Mouse (Mus musculus) kidney, postnatal 25 days (tissue): ENCODE measurements around the gene Tmem268.
A peak's percentile ranks its signal among the peaks of the same experiment; 100 is the strongest.

Experiments used
- DNase-seq, 2 experiments: peaks; one replicate each; pipeline ENCODE4 v3.0.0; 2021; ENCODE audit warnings: mixed read lengths in 2 of 2

Gene Tmem268

DNA sequence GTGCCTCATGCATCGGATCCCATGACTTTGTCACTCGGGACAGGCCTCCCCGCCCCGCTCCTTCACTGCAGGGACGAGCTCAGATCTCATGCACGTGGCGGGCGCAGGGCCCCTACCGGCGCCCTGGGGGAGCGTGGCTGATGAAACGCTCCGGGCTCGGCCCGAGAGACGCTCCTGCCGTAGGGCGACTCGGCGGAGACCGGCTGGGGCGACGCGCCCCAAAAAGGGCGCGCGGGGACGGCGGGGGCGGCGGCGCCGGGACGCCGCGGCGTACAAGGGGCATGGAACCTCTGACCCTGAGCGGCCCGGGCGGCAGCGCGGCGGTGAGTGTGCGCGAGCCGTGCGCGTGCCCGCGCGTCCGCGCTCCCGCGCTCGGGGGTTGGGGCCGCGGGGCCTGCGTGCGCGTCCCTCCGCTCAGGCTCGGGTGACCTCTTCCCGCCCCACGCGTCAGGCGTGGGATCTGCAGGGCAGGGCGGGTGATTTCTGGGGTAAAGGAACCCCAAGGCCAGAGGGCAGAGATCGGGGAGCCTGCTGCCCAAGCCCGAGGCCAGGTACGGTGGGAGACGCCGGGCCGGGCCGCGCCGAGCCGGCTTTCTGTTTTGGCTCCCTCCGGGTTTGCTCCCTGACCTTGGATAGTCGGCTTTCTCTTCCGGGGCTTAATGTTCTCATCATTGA, at the start of gene Tmem268:
Gene Tmem268 (plus strand): TSS at position 375 of the 675 bp plus-strand sequence.
- DNase-seq, result peak; percentile 70 to 89

GRCm38 (mm10) chr4:63512921-63513320, 45.7 kb upstream of the Tmem268 start:
- DNase-seq, result no peak

DNA sequence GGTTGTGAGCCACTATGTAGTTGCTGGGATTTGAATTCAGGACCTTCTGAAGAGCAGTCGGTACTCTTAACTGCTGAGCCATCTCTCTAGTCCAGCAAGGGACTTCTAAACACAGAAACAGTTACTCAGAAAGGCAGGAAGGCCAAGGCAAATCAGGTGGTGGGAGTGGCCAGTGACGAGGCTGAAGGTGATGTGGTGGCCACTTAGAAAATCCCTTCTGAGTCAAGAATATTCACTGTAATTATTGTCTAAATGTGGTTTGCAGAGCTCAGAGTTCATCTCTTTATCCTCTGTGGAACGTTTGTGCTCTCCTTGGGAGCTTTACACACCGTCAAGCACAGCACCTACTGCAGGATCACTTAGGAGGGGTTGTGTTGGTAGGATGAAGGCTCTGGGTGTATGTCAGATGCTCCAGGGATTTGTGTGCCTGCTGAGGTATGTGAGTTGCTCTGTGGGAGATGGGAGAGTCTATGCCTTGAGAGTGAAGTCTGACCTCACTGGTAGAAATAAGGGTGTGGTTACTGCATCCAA, 44.1 kb upstream of the Tmem268 start:
- peak; percentile 28 to 52 for DNase-seq

GRCm38 (mm10) chr4:63515021-63515420, 43.6 kb upstream of the Tmem268 start:
- DNase-seq, result no peak

- DNase-seq, result no peak
These were observed 36.7 kb upstream of the Tmem268 start for GRCm38 (mm10) chr4:63521813-63522419.

GRCm38 (mm10) chr4:63525514-63525913, 33.1 kb upstream of the Tmem268 start:
- peak in 1 of 2 experiments; percentile 42 for DNase-seq

DNA sequence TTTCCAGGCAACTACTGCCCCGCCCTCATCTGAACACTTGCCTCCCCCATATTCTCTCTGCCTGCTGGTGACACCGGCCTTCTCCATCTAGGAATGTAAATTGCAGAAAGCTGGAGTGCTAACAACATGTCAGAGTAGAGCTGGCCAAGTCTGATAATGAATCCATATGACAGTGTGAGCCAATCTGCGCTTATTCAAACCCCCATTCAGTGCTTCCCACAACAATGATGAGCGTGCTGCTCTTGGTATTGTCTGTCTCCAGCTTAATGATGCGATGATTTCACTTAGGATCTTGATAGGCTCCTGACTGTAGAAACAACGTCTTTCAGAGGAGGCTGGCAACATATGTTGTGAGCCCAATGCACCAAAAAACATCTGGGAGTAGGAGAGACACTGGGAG, 29.6 kb upstream of the Tmem268 start:
- DNase-seq, result no peak

DNA sequence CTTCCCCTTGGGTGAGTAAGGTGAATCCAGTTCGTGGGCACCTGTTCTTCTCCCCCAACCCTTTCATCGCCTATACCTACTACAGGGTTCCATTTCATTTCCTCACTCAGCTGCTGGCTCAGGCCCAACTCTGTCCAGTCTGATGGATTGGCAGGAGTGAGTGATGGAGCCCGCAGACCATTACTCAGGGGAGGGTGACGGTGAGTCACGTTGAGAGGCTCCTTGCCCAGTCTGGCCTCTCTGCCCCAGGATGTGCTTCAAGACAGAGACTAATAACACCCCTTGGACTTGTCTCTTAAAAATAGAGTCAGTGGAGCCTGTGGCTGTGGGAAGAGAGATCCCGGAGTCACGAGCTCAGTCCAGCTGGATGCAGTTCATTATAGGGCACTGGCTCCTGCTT, 28.2 kb upstream of the Tmem268 start:
- DNase-seq, result no peak

- no peak for DNase-seq
These were observed 21.0 kb upstream of the Tmem268 start for GRCm38 (mm10) chr4:63537602-63538001.

- DNase-seq, result no peak
These were observed 16.4 kb upstream of the Tmem268 start for GRCm38 (mm10) chr4:63542209-63542608.

DNA sequence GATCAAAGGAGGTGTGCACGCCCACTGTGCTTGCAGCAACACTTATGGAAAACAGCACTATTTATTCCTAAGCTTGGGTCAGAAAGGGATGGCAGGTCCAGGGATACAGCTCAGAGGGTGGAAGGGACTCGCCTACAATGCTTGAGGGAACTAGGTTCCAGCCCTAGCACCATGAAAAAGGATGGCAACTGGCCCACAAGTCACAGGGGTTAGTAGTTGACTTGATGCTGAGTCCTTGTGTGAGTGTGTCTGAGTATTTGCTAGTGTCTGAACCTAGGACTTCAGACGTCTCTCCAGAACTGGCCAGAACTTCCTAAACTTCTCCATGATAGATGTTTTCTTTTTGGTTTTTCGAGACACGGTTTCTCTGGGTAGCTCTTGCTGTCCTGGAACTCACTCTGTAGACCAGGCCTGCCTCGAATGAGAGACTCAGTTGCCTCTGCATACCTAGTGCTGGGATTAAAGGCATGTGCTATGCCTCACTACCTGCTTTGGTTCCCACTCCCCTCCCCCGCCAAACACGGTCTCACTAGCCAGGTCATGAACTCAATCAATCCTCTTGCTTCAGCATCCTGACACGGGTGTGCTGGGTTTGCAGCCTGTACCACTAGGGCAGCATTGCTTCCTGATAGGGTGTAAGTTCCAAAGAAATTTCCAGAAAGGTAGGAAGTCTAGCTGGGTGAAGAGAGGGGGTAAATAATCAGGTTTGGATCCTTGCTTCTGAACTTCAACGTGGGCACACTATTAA, 14.7 kb upstream of the Tmem268 start:
- DNase-seq, result peak; percentile 37 to 69

DNA sequence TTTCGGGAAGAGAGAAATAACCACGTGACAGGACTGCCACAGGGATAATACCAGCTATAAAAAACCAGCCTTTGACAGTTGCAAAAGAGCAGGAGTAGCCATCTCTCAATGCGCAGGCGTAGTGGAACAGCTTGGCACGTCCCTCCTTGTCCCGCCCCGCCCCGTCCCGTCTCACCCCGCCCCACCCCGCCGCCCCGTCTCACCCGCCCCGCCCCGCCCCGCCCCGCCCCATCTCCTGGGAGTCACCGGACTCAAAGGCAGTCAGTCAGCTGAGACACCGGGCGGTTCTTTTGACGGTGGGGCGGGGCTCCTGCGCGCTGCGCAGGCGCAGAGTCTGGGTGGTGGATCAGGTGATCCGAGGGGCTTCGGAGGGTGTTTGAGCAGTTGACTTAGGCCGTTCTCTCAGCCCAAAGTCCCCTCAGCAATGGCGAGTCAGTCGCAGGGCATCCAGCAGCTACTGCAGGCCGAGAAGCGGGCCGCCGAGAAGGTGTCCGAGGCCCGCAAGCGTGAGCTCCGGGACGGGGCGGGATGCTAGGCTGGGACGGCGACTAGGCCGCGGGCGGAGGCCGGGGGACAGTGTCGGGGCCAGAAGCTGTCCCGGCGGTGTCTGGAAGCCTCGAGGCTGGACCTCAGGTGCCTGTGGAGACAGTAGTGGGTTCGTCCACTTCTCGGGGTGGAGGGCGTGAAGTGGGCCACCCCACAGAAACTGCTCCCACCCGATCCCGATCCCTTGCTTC, 13.9 kb upstream of the Tmem268 start, which contains the start of gene Atp6v1g1:
Gene Atp6v1g1 (plus strand): TSS at position 279 of the 737 bp plus-strand sequence.
- peak; percentile 96 to 99 for DNase-seq

- no peak for DNase-seq
These were observed 13.2 kb upstream of the Tmem268 start for GRCm38 (mm10) chr4:63545231-63545958.

DNA sequence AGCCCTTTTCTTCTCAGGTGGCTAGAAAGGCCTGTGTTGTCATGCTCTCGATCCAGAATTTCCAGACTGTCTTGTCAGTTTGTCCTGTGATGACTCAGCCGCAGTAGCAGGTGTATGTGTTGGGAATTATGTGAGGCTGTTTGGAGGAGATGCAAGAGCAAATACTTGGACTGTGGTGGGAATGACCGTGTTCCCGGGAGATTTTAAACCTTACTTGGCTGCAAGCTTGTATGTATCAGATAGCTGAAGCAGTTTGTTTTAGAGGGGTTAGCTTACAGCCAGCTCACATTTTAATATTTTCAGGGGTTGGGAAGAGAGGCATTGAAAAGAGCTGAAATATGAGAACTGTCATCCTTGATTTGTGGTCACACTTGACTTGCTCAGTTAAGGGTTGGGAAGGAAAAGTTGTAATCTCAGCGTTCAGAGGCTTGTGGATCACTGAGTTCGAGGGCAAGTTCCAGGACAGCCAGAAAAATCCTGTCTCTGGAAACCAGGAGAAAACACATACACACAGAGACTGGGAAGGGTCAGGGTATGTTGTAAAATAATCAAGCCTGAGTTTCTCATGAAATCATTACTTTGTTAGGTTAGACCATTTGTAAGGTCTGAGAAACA, 12.0 kb upstream of the Tmem268 start:
- peak in 1 of 2 experiments; percentile 69 for DNase-seq

DNA sequence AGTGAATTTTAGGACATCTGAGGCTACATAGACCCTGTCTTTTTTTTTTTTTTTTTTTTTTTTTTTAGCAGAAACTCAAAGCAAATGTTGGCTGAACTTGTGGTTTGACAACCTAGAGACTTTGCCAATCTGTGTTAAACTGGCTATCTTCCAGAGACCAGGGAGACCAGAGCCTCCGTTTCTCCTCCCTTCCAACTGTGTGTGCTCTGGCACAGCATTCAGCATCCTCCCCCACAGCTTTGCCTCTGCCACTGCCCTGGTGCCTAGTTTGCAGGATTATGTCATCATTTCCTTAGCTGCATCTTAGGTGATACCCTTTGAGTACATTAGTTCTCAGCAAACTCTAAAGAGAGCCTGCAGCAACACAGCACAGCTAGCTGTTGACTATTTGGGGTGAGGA, 10.8 kb upstream of the Tmem268 start:
- peak in 1 of 2 experiments; percentile 54 for DNase-seq

- no peak for DNase-seq
These were observed 10.1 kb upstream of the Tmem268 start for GRCm38 (mm10) chr4:63548491-63548890.

DNA sequence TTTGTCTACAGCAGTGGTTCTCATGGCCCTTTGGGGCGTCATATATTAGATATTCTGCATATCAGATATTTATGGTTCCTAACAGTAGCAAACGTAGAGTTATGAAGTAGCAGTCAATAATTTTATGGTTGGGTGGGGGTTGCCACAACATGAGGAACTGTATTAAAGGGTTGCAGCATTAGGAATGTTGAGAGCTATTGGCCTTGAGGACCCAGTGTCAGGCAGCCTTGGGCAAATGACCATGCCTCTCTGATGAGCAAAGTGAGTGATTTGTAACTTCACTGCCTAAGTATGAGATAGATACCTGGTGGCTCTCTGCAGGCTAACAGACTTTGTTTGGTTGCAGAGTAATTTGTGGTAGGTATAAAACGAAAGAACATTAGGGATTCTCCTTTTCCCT, 7.7 kb upstream of the Tmem268 start:
- DNase-seq, result no peak

DNA sequence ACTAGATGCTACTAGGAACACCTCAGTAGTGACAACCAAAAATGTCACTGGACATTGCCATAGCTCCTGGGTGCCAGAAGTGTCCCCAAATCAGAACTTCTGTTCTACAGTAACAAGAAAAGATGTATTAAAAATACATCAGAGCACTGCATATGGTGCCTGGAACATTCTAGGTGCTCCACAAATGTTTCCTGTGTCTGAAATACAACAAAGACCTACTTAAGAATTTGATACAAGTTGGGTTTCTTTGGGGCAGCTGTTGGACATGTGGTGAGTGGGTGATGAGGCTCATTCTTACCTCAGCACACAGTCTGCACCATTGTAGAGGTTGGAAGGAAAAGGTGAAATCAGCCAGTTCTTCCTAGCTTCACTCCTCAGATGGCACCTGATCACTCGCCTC, 5.7 kb upstream of the Tmem268 start:
- DNase-seq, result no peak

GRCm38 (mm10) chr4:63553789-63554576, 4.6 kb upstream of the Tmem268 start:
- DNase-seq, result no peak

DNA sequence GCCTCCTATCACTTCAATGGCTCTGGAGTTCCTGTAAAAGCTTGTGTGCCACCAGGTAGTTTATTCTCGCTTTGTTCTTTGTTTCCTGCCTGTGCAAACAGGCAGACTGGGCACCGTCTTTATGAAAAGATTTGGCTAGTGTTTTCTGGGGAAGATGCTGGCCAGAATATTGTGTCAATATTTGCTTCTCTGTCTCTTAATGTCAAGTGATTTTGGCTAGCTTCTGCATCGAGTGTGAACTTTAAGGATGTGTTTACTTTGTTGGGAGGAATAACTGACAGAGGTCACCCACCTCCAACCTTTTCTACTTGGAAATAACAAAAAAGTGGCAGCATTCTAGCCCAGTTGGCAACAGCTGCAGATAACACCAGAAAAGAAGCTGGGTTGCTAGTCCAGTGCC, 4.0 kb upstream of the Tmem268 start:
- DNase-seq, result no peak

- DNase-seq, result no peak
These were observed 3.5 kb upstream of the Tmem268 start for GRCm38 (mm10) chr4:63555111-63555510.
